26 mouse cellular contexts compared by ENCODE assay signal in genomic region chr1:162635291-162635931, GRCm38 (mm10). TPM values are rescaled to one million over a fixed set of nuclear protein-coding genes. Genes with fewer than 3 reads are reported as not detected.
A peak's percentile ranks its signal among the peaks of the same experiment; 100 is the strongest.
DNase-seq lines count a peak whose midpoint lies in the region; ATAC-seq and TF ChIP-seq lines count a peak whose summit lies in the region.
"Not testable (repeated sequence)": the region's sequence is repeated elsewhere in the genome, so short reads cannot be mapped to it uniquely, and the experiment has no call there.
"Had no signal": no experiment of that assay in that cellular context is flagged by ENCODE, and none has a peak within 500 bp of the region (broad histone marks: within the 10 kb centered on the region; RNA-seq: fewer than 3 reads in every experiment).

No protein-coding gene starts in this region.

- intact Hi-C loops in gastrocnemius, adult 2 months (cut with DNase I) = not testable (repeated sequence)

- DNase-seq in cerebellum, adult 9-10 months = peak; percentile 69
- peak; percentile 78 for DNase-seq in gastrocnemius, adult 2 months
- peak; percentile 98 for DNase-seq in heart, adult 11 months
- not testable (repeated sequence) for DNase-seq in heart, postnatal 0 days (ENCODE audit: low spot score)
- peak; percentile 51 for DNase-seq in kidney, adult 2 months
- DNase-seq in testis, postnatal 10 days (ENCODE audit: low spot score) = peak; percentile 29

- 53% methylated on average over 1 of the region's 1 CpGs for WGBS in heart, postnatal 0 days
- 40% methylated on average over 1 of the region's 1 CpGs for WGBS in kidney, adult 2 months

- not testable (repeated sequence) for H3K4me3 ChIP-seq in gastrocnemius, adult 2 months; heart, postnatal 0 days (ENCODE audit: low read depth, low read length); kidney, adult 2 months (ENCODE audit: insufficient read depth, low read depth, low read length)

- TF ChIP-seq CTCF in gastrocnemius, adult 2 months (IDR thresholded peaks at IDR 0.05); heart, postnatal 0 days (IDR thresholded peaks at IDR 0.05; ENCODE audit: low read depth); kidney, adult 2 months (conservative IDR thresholded peaks at IDR 0.05; ENCODE audit: insufficient read depth, insufficient read length, low read depth, low read length): not testable (repeated sequence)

- TF ChIP-seq EP300 in heart, postnatal 0 days (IDR thresholded peaks at IDR 0.05; ENCODE audit: low read depth) = not testable (repeated sequence)

- H3K4me2 ChIP-seq in heart, postnatal 0 days (ENCODE audit: low read depth, low read length) = not testable (repeated sequence)

- H3K4me1 ChIP-seq in heart, postnatal 0 days (ENCODE audit: control insufficient read depth, insufficient read depth); kidney, adult 2 months (ENCODE audit: control insufficient read depth, insufficient read depth, low read length): not testable (repeated sequence)

- H3K27ac ChIP-seq in gastrocnemius, adult 2 months = peak overlapping the region; percentile 82
- not testable (repeated sequence) for H3K27ac ChIP-seq in heart, postnatal 0 days (ENCODE audit: low read depth); kidney, adult 2 months (ENCODE audit: insufficient read depth, low read depth, low read length)

- not testable (repeated sequence) for TF ChIP-seq POLR2A in kidney, adult 2 months (IDR thresholded peaks at IDR 0.05; ENCODE audit: low read depth, low read length)

- H3K9me3 ChIP-seq in heart, postnatal 0 days (replicated peaks; ENCODE audit: control insufficient read depth, low read length) = not testable (repeated sequence)

- H3K36me3 ChIP-seq in heart, postnatal 0 days (replicated peaks; ENCODE audit: control insufficient read depth, insufficient read depth, low read length); kidney, adult 2 months (ENCODE audit: control insufficient read depth, insufficient read depth, low read length): not testable (repeated sequence)

- H3K9ac ChIP-seq in heart, postnatal 0 days (replicated peaks; ENCODE audit: low read depth, low read length) = not testable (repeated sequence)

- ATAC-seq in cerebellum, adult (ENCODE audit: insufficient number of reproducible peaks, low FRiP score, low TSS enrichment) = peak; percentile 87
- 0 out of 2 replicates have a peak, but pooled peaks have one; percentile 36 for ATAC-seq in heart, postnatal 0 days (ENCODE audit: insufficient read depth, low read depth)

- H3K27me3 ChIP-seq in heart, postnatal 0 days (ENCODE audit: control insufficient read depth, insufficient read depth, low read length); kidney, adult 2 months (replicated peaks; ENCODE audit: control insufficient read depth, insufficient read depth, low read length): not testable (repeated sequence)

RNA-seq across cellular contexts. Expression of gene Myoc, which starts 3.5 kb away (rescaled TPM):
- 10 to 100 TPM; 37.8 to 63.6 TPM for total RNA-seq in gastrocnemius, adult 2 months (2021)
- total RNA-seq in heart, postnatal 0 days (2014; rRNA removed; ENCODE audit: low replicate concordance) = 0.46 TPM in 1 of 2 replicates, not detected in the other
- polyA plus RNA-seq in heart, postnatal 0 days (2015; fragmentation: Nextera tagmentation; extraction: Ambion mirVana) = not detected in 2 replicates
- polyA plus RNA-seq in kidney, adult 2 months (2012; rRNA removed) = 2.0 and 2.9 TPM in 2 replicates
- total RNA-seq: CH12.LX had no signal
- polyA plus RNA-seq: forebrain, embryonic 10.5 days; forebrain, embryonic 16.5 days; G1E; heart, embryonic 11.5 days; hindbrain, embryonic 14.5 days; inflammation-experienced regulatory T-cells, adult 6 months; liver, embryonic 16.5 days; macrophage; midbrain, embryonic 15.5 days; neural tube, embryonic 12.5 days had no signal

RNA-seq across cellular contexts. Expression of gene Myocos, which starts 22.6 kb away (rescaled TPM):
- not detected for total RNA-seq in gastrocnemius, adult 2 months (2021)
- not detected in 2 replicates for total RNA-seq in heart, postnatal 0 days (2014; rRNA removed; ENCODE audit: low replicate concordance)
- not detected in 2 replicates for polyA plus RNA-seq in heart, postnatal 0 days (2015; fragmentation: Nextera tagmentation; extraction: Ambion mirVana)
- polyA plus RNA-seq in kidney, adult 2 months (2012; rRNA removed) = not detected in 2 replicates
- total RNA-seq: adrenal gland, adult 8-10 months; CH12.LX; G1E; heart, postnatal 4 days; layer of hippocampus, postnatal 10 days; left cerebral cortex, adult 2 months; left cerebral cortex, postnatal 36 days had no signal
- polyA plus RNA-seq: embryonic facial prominence, embryonic 11.5 days; forebrain, embryonic 10.5 days; forebrain, embryonic 16.5 days; G1E; heart, embryonic 11.5 days; hindbrain, embryonic 14.5 days; inflammation-experienced regulatory T-cells, adult 6 months; liver, embryonic 16.5 days; lung, embryonic 16.5 days; macrophage; midbrain, embryonic 15.5 days; neural tube, embryonic 12.5 days; urinary bladder, adult 2 months had no signal

Comparison
In these comparisons a context has a peak if more than half of its experiments do, and no peak if none do; other contexts are left out.
1. RNA of gene Myoc, which starts 3.5 kb away (total RNA-seq): 37.8 to 63.6 TPM in gastrocnemius, adult 2 months; 0.46 TPM in heart, postnatal 0 days; every median in the first group is over 10 times any median in the second.